Mouse (Mus musculus): Measurements from ENCODE around the gene Rnf152.

Rnf152 gene

GRCm38 (mm10) chr1:105312601-105312901 is 44.0 kb downstream of the Rnf152 start:
- no peak for DNase-seq (ENCODE audit: low read depth, low spot score)

DNA sequence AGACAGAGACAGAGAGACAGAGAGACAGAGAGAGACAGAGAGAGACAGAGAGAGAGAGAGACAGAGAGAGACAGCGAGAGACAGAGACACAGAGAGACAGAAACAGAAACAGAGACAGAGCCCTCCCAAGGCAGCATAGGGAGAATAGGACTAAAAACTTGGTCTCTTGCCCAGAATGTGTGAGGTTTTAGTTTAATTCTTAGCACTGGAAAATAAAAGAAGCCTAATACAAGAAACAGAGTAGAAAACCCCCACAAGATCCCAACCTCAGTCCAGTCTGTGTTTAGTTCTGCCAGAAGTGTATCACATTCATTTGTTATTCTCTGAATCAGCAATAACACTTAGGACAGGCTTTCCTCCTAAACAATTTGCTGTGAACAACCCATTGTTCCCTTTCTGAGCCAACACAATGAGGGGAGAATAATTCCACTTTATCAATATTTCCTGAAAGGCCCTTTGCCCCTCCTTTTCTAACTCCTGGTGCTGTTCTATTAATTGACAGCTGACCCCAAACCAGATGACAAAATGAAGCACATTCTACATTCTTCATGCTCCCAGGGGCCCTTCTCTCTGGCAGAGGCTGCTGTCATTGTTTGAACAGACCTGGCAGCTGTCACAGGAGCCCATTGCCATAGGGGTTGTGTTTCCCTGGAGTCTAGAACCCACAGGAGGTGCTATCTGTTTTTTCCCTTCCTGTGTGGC is 44.5 kb downstream of the Rnf152 start:
- DNase-seq (ENCODE audit: low read depth, low spot score) = no peak

DNA sequence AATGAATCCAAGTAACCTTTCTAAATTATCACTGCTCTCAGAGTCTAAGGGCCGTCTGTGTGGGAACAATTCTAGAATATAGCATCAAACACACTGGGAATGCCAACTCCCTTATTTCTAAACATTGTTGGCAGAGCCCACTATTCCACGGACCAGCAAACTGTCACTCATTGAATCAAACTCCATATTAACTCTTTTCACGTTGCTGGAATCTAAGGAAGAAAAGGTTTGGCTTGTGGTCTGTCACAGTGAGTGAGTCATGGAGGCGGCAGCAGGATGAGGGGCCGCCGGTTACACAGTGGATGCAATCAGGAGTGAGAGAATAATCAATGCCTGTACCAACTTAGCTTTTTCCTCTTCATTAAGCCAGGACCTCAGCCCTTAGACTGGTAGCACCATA is 54.3 kb downstream of the Rnf152 start:
- DNase-seq (ENCODE audit: low read depth, low spot score) = no peak

DNA sequence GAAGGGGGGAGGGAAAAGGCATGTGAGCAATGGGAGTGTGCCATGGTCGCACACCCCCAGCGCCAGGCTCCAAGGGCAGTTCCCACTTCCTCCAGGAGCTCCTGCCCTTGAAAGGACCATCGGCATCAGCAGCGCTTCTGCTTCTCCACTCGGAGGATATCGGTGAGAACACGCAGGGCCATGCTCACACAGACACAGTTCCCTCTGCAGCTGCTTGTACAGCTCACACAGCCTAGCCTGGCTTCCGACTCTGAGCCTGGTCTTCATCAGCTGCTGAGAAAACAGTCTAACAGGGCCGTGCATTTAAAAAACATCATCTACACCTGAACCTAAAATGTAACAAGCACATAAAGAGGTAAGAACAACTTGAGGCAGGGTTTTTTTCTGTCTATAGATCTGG is 54.7 kb downstream of the Rnf152 start:
- no peak for DNase-seq (ENCODE audit: low read depth, low spot score)

DNA sequence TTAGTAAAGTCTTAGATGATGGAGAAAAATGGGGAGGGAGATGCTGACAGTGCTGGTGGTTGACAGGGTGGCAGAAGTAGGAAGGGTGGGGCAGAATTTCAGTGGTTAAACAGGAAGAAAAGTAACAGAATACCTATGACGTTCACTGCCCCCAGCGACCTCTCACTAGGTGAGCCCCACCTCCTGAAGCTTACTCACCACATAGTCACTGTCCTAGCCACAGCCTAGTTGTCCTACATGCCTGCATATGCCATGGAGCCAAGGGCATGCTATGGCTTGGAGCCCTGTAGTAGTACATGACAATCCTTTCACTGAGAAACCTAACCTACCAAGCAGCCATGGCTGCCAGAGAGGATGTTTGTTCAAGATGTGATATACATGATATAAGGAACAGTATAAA is 64.7 kb downstream of the Rnf152 start:
- no peak for DNase-seq (ENCODE audit: low read depth, low spot score)

DNA sequence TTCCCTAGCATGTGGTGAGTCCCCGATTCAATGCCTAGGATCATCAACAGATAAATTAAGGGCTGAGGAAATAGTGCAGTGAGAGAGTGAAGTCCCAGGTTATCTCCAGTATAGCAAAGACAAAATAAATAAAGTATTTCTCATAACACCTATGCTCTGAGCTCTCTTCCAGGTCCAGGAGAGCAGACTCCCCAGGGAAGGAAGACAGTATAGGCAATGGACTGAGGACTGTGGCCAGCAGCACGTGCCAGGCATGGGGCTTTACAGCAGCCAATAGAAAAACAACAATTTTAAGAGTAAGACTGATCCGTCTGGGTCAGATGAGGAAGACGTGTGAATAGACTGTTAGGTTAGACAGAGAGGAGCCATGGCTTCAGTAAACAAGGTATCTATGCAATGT is 69.0 kb downstream of the Rnf152 start:
- no peak for DNase-seq (ENCODE audit: low read depth, low spot score)

GRCm38 (mm10) chr1:105286906-105287305 is 69.6 kb downstream of the Rnf152 start:
- no peak for DNase-seq (ENCODE audit: low read depth, low spot score)

DNA sequence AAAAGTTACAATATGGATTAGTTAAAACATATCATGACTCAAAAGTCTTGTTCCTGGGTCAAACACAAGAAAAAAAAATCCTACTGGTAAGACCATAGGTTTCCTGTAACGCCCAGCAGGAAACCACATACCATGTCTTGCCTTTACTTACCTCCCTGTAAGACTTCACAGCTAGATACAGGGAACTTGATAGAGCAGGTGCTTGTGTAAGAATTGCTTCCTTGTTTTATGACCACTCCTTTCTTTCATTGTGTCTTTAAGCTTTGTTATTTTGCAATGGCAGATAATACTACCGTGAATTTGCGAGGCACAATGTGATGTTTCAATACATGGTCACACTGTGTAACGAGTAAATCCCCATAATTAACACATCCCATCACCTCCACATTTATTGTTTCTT is 71.5 kb downstream of the Rnf152 start:
- DNase-seq (ENCODE audit: low read depth, low spot score) = no peak

- no peak for DNase-seq (ENCODE audit: low read depth, low spot score)
Measured at GRCm38 (mm10) chr1:105284116-105284515, 72.4 kb downstream of the Rnf152 start.

DNA sequence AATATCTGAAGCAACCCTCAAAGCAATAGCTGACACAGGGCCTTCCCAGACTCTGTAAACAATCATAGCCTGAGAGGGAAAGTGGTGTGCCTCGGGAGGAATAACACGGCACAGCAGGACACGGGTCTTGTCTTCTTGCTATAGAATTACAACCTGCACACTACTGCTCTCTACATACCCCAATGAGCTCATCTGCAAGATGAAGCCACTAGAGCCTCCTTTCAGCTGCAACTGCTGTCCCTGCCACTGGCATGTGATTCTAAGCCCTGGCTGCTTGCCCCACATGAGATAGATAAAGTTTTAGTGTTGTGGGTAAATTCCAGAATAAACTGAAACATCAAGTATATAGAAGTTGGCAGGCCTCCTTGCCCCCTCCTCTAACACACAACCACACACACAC is 75.2 kb downstream of the Rnf152 start:
- no peak for DNase-seq (ENCODE audit: low read depth, low spot score)

DNA sequence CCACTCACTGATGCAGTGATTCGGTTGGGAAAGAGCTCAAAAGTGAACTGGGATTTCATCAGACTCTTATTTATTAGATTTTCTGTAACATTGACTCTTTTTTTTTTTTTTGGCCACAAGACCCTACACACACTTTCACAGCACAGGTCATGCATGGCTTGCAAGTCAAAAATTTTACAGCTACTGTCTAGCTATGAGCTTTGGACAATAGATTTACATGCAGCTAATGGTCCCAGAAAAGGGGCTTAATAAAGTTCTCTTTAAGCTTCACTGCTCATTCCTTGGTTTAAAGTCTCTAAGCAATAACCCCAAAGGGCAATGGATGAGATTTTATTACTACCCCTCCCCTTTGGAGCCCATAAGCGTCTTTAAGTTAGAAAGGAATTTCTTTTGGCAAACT is 76.3 kb downstream of the Rnf152 start:
- DNase-seq (ENCODE audit: low read depth, low spot score) = no peak

GRCm38 (mm10) chr1:105274500-105275194 is 81.9 kb downstream of the Rnf152 start:
- DNase-seq (ENCODE audit: low read depth, low spot score) = no peak

DNA sequence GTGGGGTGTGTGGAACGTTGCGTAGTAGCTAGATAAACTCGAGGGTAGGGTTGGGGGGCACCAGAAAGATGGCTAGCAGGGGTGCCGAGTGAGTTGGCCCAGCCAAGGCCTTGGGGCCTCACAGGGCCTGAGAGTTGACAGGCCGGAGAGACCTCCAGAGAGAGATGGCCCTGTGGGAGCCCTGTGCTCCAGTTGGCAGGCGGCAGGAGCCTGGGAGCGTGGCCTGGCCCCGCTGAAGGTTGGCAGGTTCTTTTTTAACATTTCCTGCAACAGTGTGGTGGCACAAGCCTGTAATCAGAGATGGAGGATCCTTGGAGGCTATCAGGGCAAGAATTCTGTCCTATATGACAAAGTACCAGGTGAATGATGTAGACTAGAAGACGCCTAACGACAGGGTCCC is 85.4 kb downstream of the Rnf152 start:
- no peak for DNase-seq (ENCODE audit: low read depth, low spot score)

DNA sequence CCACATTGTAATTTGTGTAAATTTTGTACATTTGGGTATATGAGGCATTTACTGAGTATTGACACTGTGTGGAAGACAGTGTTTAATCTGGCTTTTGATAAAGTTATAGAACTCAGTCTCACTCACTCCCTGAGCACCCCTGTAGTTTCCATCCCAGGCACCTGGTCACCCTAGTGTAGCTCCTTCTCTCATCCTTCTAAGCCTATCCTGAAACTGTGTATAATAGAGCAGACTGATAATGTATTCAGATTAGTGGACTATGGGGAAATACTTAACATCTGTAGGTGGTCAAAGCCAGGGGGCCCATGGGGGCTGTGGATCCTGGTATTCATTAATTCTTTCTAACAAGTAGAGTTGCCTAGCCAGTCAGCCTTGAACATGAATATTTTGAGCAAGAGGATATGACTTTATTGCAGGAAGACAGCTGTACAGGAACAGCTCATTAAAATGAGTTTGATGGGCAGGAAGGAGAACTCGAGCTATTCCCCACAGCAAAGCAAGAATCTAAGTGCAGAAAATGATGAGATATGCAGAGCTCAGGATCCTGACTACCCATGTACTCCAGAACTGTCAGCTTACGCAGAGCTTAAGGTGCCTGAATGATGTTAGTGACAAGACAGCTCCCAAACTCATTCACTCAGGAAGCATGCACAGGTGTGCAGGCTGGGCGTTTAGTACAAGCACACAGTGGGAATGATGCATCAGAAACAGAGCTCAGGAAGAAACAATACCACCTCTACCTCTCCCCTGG is 93.1 kb downstream of the Rnf152 start:
- DNase-seq (ENCODE audit: low read depth, low spot score) = no peak

GRCm38 (mm10) chr1:105260200-105260599 is 96.3 kb downstream of the Rnf152 start:
- no peak for DNase-seq (ENCODE audit: low read depth, low spot score)

DNA sequence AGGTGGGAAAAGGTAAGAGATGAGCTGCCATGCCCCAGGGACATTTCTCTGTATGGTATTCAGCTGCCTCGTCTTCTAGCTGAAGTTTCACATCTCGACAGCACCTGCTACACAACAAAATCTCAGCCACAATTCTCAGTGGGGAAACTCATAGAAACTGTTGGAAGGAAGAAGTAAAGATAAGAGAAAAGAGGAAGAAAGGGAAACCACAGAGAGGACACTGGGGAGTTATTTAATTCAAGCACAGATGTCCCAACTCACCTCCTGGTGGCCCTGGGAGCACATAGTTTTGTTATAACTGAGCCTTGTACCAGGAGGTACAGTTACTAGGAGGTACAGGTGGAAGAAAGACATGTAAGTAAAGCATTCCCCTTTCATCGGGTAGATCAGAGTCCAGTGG is 99.3 kb downstream of the Rnf152 start:
- no peak for DNase-seq (ENCODE audit: low read depth, low spot score)

DNA sequence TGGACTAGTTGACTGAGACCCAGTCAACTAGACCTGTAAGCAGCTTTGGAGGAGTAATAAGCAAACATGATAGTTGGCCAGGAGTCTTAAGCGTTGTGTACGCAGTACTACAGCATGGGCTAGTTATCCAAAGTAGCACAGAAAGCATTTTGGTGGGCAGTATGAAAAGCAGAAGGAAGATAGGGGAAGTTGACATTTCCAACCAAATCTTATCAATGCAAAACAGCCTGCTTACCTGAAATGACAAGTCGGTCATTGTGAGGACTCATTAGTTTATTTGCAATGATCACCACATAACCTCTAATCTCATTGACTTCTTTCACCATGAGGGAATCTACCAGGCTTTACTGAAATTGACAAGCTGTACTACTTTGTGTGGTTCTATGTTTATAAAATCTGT is 107.3 kb downstream of the Rnf152 start:
- DNase-seq (ENCODE audit: low read depth, low spot score) = no peak

DNA sequence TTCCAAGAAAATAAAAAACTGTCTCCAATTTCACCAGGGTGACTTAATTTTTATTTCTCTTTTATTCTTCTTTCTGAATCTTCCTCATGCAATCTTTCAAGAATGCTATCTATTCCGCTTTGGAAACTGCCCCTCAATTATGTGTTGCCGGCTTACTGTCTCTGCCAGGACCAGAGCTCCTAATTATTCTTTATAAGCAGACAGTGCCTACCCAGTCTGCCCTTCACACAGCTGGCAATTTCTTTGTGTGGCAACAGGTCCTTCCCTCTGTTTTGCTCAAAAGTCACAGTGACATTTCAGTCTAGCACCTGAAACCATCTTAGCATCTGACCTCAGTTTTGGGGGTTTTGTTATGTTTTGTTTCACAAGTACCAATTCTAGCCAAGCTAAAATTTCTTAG is 109.9 kb downstream of the Rnf152 start:
- no peak for DNase-seq (ENCODE audit: low read depth, low spot score)

DNA sequence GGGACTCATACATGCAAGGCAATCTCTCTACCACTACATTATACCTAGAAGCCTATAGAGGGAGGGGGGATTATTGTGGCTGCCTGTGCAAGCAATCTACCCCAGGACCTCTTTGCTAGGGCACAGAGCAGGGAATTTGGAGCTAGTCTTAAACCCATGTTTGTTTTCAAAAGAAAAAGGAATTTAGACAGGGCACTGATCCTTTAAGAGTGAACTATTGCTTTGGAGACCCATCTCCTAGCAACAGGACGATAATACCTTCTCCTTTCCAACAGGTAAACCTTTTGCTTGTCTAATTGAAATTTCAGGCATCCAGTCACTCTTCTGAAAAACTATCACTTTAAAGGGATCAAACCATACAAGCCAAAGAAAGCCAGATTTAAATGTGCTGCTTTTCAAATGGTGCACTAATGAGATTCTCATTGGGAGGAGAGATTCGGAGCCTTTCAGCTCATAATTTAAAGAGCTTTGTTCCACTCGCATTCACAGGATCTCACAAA is 110.4 kb downstream of the Rnf152 start:
- DNase-seq (ENCODE audit: low read depth, low spot score) = peak; percentile 32

GRCm38 (mm10) chr1:105243359-105244142 is 113.0 kb downstream of the Rnf152 start:
- no peak for DNase-seq (ENCODE audit: low read depth, low spot score)

DNA sequence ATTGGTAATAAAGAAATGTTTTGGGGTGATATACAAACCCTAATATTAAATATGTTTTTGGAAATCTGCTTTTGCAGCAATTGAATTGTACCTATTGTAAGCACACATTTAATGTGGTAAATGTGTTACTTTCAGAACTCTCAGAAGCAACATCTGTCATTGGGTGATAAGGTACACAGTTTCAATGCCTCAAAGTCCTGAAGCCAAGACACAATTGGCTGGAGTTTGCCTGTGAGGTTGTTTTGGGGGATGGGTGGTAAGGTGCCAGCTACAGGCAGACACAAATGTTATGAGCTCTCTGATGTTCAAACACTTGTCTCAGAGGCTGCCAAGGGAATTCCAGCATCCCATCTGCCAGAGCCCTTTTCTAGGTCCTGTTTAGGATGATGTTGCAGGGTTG is 116.3 kb downstream of the Rnf152 start:
- no peak for DNase-seq (ENCODE audit: low read depth, low spot score)

Data from brain, embryonic 18.5 days (tissue).